Mouse (Mus musculus): ENCODE results near the gene Abca3.

The Abca3 gene

DNA sequence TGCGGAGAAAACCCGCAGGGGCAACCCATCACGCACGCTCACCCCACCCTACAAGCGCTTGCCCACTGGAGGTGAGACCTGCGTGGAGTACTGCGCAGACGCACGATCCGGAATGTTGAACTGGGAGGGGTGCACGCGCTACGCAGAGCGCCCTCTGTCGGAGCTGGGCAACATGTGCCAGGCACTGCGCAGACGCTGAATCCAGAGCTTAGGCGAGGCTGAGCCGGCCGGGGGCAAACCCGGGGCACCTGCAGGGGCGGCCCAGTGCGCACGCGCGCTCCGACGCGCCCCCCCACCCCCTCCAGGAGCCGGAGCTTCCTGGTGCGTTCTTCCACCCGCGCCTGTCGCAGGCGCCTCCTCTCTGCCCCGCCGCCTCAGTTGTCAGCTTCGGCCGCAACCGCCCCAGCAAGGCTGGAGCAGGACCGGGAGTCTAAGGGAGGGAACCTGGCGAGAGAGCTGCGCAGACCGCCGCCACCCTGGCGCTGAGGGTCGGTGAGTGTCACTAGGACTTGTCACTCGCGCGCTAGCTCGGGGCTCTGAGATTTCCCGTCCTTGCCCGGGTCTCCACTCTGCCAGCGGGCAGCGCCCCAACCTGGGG, at the start of gene Abca3:
Gene Abca3, plus strand, starts transcription at position 191 of the 598 bp plus-strand sequence.
- DNase-seq: peak; percentile 96

- DNase-seq: peak; percentile 47
Measured at GRCm38 (mm10) chr17:24307500-24307899, 44.2 kb upstream of the Abca3 start.

DNA sequence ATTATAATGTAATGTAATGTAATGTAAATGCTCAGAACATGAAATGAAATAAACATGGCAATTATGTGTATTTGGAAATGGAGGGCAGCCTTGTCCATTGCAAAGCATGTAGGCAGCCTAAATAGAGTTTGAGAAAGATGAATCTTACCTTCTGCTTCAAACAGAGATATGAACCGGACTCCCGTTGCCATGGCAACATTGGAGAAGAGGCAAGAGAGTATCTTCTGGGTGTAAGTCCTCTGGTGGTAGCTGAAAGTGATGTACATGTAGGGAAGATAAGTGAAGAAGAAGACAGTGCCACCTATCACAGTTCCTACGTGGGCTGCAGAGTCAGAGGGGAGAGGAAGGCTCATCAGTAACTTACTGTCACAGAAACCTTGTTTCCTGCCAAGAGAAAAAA, 30.9 kb upstream of the Abca3 start:
- DNase-seq: no peak

- no peak for DNase-seq
Measured at GRCm38 (mm10) chr17:24325051-24325450, 26.7 kb upstream of the Abca3 start.

- no peak for DNase-seq
Measured at GRCm38 (mm10) chr17:24327656-24328055, 24.1 kb upstream of the Abca3 start.

DNA sequence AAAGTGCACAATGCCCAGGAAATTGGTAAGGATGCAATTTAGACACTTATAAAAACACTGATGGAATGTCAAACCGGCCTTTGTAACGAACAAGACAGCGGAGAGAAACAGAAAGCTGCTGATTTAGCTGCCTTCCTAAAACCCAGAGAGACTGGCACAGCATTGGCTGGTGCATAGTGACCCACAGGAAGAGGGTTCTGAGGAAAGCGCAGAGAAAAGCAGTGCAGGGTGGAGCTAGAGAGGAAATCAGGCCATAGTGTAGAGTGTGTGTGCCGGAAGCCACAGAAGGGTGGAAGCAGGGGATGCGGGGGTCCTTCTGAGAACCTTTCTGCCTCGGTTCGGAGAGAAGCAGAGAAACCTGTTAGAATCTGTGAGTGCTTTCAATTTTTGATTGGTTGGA, 7.1 kb upstream of the Abca3 start:
- DNase-seq: no peak

- DNase-seq: no peak
Measured at GRCm38 (mm10) chr17:24346831-24347230, 4.9 kb upstream of the Abca3 start.

GRCm38 (mm10) chr17:24349176-24349575, 2.6 kb upstream of the Abca3 start:
- no peak for DNase-seq

GRCm38 (mm10) chr17:24350926-24351759, 607 bp upstream of the Abca3 start, which contains the start of gene Abca17:
TSS of gene Abca17 (minus strand) at chr17:24351068.
- peak; percentile 64 for DNase-seq

DNA sequence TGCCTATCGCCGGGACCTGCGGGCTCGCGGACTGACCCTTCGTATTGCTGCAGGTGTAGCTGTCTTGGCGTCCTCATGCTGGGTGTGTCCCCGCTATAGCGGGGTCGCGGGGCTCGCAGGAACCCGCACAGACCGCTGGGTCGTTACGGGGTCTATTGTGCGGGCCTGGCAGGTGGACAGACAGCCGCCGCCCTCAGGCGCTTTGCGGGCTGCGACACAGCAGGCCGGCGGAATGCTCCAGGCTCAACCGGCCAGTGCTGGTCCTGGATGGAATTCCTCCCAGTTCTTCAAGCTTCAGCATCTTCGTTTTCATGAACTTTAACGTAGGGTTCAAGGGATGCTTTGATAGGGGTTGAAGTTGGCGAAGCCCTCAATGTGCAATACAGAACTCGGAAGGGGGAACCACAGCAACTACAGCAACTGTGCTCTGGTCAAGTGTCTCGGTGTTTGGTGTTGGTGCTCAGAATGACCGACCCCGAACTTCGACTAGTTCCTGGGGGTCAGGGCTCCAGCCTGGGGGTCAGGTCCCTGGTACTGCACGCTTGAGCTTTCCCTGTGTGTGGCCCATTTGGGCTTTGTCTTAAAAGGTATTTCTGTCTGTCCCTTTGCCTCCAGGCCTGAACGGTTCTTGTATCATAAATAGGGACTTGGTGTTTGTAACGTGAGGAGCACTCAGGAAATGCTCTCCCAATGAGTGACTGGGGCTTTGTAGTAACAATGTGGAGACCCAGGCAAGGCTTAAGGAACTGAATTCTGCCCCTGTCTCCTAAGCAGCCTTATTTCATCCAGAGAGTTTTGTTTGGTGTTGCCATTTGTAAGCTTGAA, 832 bp downstream of the Abca3 start:
- peak; percentile 59 for DNase-seq

- peak; percentile 71 for DNase-seq
Measured at GRCm38 (mm10) chr17:24353960-24354359, 2.2 kb downstream of the Abca3 start.

GRCm38 (mm10) chr17:24355284-24355683, 3.5 kb downstream of the Abca3 start:
- DNase-seq: no peak

DNA sequence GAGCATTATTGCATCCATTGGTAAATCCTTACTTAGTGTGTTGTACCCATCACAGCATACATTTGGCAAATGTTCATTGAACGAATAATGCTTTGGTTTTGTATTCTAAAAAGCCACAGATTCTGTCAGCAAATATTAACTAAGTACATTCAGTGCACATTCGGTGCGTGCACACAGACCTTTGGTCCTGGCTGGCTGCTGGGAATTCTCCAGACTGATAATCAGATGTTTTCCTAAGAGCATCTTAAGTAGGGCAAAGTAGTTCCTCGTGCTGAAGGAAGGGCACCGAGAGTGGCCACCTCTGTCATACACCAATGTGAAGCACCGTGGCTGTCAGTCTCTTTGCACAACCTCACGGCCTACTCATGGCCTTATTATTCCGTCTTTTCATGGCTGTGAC, 7.3 kb downstream of the Abca3 start:
- DNase-seq: no peak

- no peak for DNase-seq
Measured at GRCm38 (mm10) chr17:24359903-24360302, 8.2 kb downstream of the Abca3 start.

- no peak for DNase-seq
Measured at GRCm38 (mm10) chr17:24360841-24361240, 9.1 kb downstream of the Abca3 start.

- DNase-seq: no peak
Measured at GRCm38 (mm10) chr17:24361291-24361690, 9.5 kb downstream of the Abca3 start.

GRCm38 (mm10) chr17:24362527-24362926, 10.8 kb downstream of the Abca3 start:
- no peak for DNase-seq

DNA sequence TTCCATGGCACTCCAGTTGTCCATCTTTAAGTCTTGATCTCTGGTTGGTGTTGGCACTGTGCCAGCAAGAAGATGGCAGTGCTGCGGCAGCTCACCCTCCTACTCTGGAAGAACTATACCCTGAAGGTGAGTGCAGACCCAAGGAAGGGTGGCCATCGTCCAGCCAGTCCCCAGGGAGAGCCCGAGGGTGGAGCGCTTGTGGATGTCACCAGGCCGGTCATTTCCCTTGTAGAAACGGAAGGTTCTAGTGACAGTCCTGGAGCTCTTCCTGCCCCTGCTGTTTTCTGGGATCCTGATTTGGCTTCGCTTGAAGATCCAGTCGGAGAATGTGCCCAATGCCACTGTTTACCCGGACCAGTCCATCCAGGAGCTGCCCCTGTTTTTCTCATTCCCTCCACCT, 12.7 kb downstream of the Abca3 start:
- no peak for DNase-seq

DNA sequence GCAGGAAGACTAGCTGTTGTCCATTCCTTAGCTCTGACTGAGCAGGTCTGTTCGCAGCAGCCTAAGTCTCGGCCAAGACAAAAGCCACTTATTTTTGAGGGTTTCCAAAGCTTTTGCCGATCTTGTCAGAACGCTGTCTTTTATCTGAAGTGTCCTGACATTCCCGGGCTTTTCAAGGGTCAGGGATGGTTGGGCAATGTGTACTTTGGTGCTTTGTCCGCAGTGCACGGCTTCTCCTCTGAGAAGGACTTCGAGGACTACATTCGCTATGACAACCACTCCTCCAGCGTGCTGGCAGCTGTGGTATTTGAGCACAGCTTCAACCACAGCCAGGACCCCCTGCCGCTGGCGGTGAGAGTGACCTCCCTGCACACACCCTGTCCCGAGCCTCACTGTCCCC, 14.1 kb downstream of the Abca3 start:
- DNase-seq: no peak

DNA sequence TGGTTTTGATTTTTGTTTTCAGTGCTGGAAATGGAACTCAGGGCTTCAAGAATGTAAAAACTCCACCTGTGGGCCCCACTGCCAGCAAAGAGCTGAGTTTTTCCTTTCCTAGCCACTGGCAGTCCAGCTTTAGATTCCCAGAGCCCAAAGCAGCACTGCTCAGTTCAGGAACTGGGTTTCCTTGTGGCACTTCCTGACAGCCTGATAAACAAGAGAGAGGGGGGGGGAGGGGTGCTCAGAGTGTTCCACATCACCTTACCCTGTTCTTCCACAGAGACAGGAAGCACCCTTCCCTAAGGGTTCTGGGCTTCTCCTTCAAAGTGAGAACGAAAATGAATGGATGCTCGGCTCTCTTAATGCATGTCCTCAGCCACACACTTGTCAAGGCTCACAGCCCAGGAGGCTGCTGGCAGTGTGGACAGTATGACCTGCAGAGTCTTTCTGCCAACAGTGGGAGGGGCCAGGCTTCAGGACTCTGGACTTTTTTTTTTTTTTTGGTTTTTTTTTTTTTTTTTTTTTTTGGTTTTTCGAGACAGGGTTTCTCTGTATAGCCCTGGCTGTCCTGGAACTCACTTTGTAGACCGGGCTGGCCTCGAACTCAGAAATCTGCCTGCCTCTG, 23.5 kb downstream of the Abca3 start:
- DNase-seq: no peak

DNA sequence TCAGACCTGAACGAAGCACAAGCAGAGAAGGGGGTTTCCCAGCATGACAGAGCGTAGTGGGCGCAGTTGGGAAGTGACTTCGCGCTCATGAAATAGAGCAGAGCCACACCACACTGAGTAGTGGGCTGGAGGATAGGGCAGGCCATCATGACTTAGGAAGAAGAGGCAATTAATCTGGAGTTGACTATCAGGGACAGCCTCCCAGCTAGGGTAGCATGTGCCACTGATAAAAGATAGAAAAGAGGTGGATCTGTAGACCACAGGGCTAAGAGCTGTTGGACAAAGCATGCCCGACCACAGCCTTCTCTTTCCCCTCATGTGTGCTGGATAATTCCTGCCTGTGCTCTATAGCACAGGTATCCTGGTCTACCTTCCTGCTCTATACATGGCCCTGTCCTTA, 24.1 kb downstream of the Abca3 start:
- no peak for DNase-seq

GRCm38 (mm10) chr17:24378496-24378895, 26.7 kb downstream of the Abca3 start:
- DNase-seq: no peak

DNA sequence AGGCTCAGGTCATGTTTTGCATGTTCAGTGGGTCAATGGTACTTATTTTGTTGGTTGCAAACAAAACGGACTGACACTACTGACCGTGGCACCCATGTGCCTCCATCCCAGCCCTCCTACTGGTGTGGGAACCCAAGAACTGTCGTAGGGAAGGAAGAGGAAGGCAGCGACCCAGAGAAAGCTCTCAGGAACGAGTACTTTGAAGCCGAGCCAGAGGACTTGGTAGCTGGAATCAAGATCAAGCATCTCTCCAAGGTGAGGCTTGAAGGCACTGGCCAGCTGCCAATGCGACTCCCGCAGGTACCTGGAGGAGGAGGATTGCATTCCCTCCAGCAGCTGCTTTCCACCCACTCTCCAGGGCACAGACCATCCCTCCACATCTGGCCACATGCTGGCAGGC, 32.0 kb downstream of the Abca3 start:
- DNase-seq: no peak
